Mouse (Mus musculus): Measurements from ENCODE around the gene Tns1.

DNA sequence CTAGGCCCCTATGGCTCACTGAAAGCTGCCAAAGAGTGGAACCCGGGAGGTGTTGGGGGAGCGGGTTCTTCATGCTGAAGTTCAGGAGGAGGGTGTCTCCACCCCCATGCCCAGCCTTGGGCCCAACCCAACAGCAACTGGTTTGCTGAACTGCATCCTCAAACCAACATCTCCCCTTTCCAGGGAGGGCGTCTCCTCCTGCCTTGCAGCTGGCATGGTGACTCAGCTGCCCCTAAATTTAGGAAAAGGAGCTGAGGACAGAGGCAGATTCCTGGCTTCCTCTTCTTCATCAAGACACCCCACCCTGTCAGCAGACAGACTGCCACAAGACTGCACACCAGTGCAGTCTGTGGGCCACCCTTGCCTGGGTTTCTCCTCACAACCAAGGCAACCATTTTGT, 173.1 kb downstream of the Tns1 start:
- TF ChIP-seq CTCF (IDR thresholded peaks at IDR 0.05; ENCODE audit: borderline replicate concordance, control insufficient read depth, extremely low read depth, insufficient read depth, low read length, poor library complexity) (no peak), POLR2A (IDR thresholded peaks at IDR 0.05; ENCODE audit: control insufficient read depth, extremely low read depth, insufficient read depth, low read length, poor library complexity) (no peak)
